Mouse (Mus musculus) cerebellum, adult 11-12 months (tissue): ENCODE measurements around the gene Mrps23.
"Not testable (repeated sequence)": the region's sequence is repeated elsewhere in the genome, so short reads cannot be mapped to it uniquely, and the experiment has no call there.

Experiments used
- DNase-seq: peaks from one replicate; pipeline ENCODE4 v3.0.0; 2022

Gene Mrps23

GRCm38 (mm10) chr11:88180467-88180958 lies 23.7 kb upstream of the Mrps23 start:
- no peak for DNase-seq

DNA sequence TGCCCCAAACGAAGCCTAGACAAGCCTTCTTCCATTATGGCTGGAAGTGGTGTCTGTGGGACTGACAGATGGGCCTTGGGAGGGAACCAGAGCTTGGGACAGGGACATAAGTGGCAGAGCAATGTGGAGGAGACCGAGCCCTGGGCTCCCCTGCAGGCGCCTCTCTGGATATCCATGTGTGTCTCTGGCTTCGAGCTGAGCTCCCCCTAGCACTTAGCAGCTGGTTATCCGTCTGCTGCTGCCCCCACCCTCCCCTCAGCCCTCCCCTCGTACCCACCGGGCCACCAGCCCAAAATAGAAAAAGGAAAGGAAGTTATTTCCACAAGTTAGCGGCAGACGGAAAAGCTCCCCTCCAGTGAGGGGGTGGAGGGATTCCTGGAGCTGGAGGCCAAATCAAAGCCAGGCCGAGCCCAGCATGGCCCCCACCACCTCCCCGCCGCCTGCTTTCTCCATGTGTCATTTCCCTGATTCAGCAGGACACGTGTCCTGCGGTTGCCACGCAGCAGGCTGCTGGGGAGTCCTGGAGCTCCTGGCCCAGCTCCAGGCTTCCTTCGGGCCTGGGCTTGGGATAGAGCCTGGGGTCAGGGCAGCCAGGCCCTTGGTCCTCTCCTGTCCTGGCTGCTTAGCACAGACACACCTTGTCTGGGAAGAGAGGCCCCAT lies 23.1 kb upstream of the Mrps23 start:
- DNase-seq = peak; percentile 68

DNA sequence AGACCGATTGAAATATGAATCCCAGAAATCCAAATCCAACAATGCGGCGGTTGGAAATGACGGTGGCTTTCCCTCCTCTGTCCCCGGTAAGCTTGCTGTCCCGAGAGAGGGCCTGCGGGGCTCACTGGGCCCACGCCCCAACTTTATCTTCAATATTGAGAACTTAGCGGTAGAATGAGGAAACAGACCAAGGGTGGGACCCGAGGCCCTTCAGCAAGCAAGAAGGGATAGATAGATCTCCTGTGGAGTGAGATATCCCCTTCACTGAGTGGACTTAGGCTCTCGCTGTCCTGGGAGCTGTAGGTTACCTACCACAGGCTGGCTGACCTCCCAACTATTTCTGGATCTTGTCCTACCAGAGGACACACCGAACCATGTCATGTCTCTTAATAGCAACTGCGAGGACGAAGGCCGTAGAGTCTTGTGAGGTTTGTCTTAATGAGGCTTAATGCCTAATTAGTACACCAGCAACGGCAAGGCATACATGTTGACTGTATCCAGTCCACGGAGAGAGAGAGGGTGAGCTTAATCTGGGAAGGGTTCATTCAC lies 19.5 kb upstream of the Mrps23 start:
- no peak for DNase-seq

- peak; percentile 22 for DNase-seq
These were observed 17.9 kb upstream of the Mrps23 start for GRCm38 (mm10) chr11:88186078-88186946.

DNA sequence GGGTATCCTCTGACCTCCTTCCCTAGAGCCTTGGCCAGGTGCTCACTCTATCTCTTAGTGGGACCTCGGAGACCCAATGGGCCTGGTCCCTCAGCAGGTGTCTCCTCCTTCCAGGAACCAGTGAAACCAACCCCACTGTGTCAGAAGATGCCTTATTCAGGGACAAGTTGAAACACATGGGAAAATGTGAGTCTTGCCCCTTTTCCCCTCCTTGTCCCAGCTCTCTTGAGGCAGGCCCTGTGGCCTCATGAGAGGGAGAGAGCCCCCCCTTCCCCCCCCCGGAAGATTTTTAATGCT lies 17.3 kb upstream of the Mrps23 start:
- DNase-seq = peak; percentile 22

- peak; percentile 93 for DNase-seq
These were observed 16.6 kb upstream of the Mrps23 start for GRCm38 (mm10) chr11:88187417-88188133.

DNA sequence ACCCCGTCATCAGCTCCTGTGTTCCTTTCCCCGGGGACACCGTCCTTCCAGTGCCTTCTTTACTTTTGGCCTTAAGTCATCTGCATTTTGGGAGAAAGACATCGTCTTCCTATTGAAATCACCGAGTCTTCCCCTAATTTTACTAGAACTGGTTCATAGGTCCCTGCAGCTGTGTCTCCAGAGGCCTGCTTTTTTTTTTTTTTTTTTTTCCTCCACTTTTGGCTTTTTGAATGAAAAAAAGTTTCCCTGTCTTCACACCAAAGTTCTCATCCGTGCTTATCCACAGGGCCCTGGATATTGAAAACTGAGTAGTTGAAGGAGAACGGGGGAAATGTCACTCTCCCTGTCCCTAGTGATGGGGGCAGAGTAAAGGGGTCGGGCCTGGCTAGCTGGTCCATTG lies 16.0 kb upstream of the Mrps23 start:
- DNase-seq = no peak

GRCm38 (mm10) chr11:88188635-88189034 lies 15.6 kb upstream of the Mrps23 start:
- peak; percentile 29 for DNase-seq

DNA sequence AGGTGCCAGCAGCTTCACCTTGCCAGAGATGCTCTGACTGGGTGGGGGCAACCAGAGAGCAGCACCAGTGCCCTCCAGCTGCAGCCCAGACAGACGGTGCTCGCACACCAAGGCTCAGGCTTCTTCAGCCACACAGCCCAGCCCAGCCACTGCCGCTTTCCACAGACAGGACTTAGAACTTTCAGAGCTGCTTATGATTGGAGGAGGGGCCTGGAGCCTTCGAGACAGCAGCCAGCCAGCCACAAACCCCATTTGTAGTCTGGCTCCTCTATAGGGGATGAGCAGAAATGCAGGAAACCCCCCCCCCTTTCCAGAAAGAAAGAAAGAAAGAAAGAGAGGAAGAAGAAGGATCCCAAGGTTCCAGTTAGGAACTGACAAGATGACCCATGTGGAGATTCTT lies 11.6 kb upstream of the Mrps23 start:
- DNase-seq = no peak

DNA sequence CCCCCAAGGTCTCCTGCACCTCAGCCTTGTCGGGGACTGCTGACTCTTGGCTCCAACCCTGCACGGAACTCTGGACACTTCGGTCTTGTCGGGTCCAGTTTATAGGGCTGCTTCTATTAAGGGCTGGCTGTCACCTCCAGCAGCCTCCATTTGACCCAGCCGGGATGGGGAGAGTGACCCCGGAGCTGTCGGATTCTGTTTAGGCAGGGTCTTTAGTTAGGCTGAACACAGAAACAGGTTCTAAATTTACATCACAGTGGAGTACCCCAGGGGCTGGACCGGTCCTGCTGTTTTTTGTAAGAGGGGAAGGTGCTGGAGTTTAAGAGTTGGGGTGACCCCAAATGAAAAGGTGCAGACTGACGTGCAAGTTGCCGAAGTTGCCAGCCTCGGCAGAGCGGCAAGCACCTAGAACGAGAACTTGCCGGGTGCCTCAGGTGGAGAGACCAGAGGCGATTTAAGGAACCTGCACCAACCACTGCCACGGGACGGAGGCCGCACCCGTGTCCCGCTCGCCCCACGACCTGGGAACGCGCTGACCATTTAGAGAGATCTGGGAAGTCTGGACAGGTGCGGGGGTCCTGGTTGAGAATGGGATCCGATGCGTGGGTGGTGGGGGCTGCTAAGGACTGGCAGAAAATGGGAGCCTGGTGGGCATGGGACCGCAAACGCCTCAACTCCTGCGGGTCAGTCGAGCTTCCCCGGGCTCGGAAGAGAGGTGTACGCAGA lies 10.9 kb upstream of the Mrps23 start:
- DNase-seq = no peak

- no peak for DNase-seq
These were observed 10.1 kb upstream of the Mrps23 start for GRCm38 (mm10) chr11:88193824-88194696.

DNA sequence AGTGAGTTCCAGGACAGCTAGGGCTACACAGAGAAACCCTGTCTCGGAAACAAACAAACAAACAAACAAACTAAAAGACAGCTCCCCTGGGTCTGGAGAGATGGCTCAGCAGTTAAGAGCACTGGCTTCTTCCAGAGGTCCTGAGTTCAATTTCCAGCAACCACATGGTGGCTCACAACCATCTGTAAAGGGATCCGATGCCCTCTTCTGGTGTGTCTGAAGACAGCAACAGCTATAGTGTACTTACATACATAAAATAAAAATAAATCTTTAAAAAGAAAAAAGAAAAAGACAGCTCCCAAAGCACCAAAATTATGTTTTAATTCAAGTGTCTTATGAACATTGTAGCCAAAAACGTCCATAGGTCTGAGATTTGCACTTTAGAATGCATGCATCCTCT lies 8.5 kb upstream of the Mrps23 start:
- not testable (repeated sequence) for DNase-seq

- no peak for DNase-seq
These were observed 7.0 kb upstream of the Mrps23 start for GRCm38 (mm10) chr11:88197153-88197576.

- DNase-seq = no peak
These were observed 6.0 kb upstream of the Mrps23 start for GRCm38 (mm10) chr11:88198223-88198622.

DNA sequence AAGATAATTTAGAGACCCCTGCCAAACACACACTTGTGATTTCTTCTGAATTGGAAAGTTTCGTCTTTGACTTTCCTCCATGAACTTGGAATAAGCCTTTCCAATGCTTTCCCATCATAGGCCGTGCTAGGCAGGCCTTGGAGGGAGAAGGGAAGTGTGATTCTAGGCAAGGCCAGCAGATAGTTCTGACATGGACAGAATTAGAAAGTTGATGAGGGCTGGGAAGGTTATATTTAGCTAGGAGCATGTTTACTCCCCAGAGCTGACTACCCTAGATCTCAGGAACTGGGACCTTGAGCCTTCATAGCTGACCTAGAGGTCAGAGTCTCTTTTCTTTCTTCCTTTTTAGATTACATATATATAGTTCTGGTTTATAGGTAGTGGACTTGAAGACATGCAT lies 3.0 kb upstream of the Mrps23 start:
- no peak for DNase-seq

DNA sequence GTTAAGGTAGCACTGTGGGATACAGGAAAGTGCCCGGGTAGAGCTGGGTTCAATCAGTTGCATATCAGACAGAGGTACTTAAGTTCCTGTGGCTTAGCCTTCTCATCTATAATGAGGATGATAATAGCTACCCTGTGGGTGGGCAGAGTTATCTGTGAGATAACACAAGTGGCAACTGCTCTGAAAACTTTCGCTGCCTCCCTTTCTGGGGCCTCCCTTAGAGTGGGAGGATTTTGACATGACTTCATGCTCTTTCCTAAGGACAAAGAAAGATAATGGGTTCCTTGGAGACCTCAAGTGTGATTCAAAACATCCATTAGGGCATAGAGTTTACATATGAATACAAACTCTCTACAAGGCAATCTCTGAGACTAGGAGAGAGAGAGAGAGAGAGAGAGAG lies 2.1 kb upstream of the Mrps23 start:
- DNase-seq = no peak

DNA sequence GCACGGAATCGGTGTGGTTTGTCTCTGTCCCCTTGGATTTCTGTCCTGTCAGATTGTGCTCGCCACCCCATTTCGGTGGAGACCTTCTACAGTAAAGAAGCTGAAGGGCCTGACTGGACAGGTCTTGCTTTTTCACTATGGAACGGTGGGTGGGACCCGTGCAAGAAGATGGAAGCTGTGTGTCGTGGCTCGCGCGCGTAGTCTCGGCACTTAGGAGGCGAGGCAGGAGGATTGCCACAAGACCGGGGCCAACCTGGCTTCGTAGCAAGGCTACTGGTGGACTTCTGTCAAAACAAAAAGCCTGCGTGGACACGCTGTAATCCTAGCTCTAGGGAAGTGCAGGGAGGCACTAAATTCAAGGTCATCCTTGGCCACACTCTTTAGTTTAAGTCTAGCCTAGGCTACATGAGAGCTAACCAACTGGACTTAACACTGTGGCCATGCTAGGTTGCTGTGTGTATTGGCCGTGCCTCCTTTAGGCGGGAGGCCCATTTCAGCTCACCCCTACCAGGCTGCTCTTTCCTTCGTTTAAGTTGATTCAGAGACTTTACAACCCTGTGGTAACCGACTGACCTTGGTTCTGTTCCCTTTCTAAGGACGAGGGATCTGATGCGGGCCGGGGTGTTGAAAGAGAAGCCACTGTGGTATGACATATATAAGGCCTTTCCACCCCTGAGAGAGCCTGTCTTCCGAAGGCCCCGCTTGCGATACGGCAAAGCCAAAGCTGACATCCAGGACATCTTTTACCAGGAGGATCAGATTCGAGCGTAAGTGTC lies 593 bp downstream of the Mrps23 start:
- no peak for DNase-seq

- DNase-seq = not testable (repeated sequence)
These were observed 2.4 kb downstream of the Mrps23 start for GRCm38 (mm10) chr11:88206576-88206975.

DNA sequence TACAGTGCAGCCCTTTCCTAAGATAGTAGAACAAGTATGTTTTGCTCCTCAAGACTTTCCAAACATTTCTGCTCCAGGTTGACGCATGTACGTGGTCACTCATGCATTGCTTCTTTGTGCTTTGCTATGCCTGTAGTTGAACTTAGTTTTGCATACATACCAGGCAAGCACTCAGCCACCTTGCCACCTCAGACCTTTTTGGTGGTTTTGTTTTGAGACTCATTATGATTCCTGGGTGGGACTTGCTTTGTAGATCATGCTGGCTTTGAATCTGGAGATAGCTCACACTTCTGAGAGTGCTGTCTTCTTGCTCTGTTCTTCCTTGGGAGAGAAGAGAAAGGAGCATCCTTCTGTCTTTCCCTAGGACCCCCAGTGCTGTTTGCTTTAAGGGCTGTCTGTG lies 3.5 kb downstream of the Mrps23 start:
- no peak for DNase-seq

DNA sequence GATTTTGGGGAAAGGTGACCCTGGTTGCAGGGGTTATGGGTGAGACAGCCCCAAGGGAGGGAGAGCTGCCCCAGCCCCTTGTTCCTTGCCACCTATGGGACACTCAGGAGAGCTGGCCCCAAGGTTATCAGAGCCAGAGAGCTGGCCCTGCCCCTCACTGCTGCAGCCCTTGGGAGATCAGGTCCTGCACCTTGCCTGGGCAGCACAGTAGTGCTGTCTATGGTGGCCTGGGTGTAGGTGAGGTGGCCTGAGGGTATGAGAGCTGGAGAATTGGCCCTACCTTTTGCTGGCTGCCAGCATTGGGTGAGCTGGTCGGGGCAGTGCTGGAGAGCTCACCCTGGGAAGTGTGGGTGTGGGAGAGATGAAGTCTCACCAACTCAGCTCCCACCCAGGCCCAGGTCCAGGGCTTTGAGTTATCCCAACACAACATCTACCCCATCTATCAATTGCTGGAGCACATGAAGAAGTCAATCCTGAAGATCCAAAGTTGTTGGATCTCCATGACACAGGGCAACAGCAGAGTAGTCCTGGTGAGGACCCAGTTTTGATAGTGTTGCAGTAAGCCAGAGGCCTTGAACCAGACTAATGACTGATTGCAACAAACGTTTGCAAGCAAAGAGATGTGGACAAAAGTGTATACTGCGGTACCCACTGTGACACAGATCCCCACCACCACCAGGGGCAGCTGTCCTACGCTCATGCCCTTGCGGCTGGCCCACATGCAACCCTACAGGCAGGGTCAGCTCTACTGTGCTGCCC lies 7.8 kb downstream of the Mrps23 start:
- DNase-seq = no peak
